ENCODE assay signal across 8 mouse cellular contexts in the genomic region with DNA sequence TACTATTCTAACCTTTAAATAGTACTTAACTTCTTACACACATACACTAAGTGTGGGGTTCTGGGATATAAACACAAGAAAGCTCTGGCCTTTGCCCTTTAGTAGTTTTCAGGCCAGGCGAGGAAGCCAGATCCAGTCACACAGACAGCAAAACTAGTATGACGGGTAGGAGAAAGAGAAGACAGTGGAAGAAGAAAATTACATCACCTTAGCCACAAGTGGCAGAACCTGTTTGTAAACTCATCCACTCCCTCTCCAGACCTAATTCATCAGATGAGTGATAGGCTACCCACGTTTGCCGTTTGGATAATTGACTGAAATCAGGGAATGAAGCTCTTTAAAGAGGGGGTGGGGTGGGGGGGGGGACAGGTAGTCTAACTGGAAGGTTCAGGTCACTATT. TPM values are rescaled to one million over a fixed set of nuclear protein-coding genes. Genes with fewer than 3 reads are reported as not detected.
DNase-seq lines count a peak whose midpoint lies in the region; ATAC-seq and TF ChIP-seq lines count a peak whose summit lies in the region.

No protein-coding gene starts in this region.

- H3K9ac ChIP-seq in CH12.LX (ENCODE audit: insufficient read depth, low read depth): peak overlapping the region; percentile 99; the same call in 1 of the 2 replicates
- H3K9ac ChIP-seq in liver, embryonic 16.5 days (ENCODE audit: low read depth, low read length): peak overlapping the region; percentile 93

- WGBS in liver, embryonic 16.5 days (ENCODE audit: insufficient replicate concordance): 10% methylated on average over 4 of the region's 4 CpGs

- H3K27ac ChIP-seq in CH12.LX (ENCODE audit: insufficient read depth, low read depth): 0 out of 2 replicates have a peak overlapping the region, but pooled peaks have one; percentile 4
- H3K27ac ChIP-seq in liver, embryonic 16.5 days (ENCODE audit: low read length): peak overlapping the region; percentile 67

- H3K4me2 ChIP-seq in CH12.LX (ENCODE audit: insufficient read depth, low read depth, poor library complexity, severe bottlenecking): peak overlapping the region; percentile 98
- H3K4me2 ChIP-seq in liver, embryonic 16.5 days (ENCODE audit: low read depth, low read length): peak overlapping the region; percentile 83

- no peak for TF ChIP-seq POLR2A in CH12.LX (IDR thresholded peaks at IDR 0.05; ENCODE audit: low read depth, low read length)

- TF ChIP-seq CTCF in CH12.LX (conservative IDR thresholded peaks at IDR 0.05 in 1 of 2, IDR thresholded peaks at IDR 0.05 in 1 of 2; ENCODE audit: low read depth in 2 of 2, low read length in 2 of 2): no peak

- TF ChIP-seq EP300 in CH12.LX (IDR thresholded peaks at IDR 0.05; ENCODE audit: low read length): no peak

- H3K79me2 ChIP-seq in CH12.LX (replicated peaks; ENCODE audit: control insufficient read depth, extremely low read depth, insufficient read depth, poor library complexity, severe bottlenecking): peaks cover 39% of the 10 kb centered on the region

- peaks cover 5 to 44% of the 10 kb centered on the region in 2 experiments for H3K4me1 ChIP-seq in CH12.LX (ENCODE audit: control insufficient read depth in 1 of 2, insufficient read depth in 2 of 2)
- H3K4me1 ChIP-seq in liver, embryonic 16.5 days (ENCODE audit: control insufficient read depth, low read depth, low read length): peaks cover 11% of the 10 kb centered on the region

- no peak for TF ChIP-seq RAD21 in CH12.LX (IDR thresholded peaks at IDR 0.05; ENCODE audit: low read depth, low read length)

- H3K27me3 ChIP-seq in CH12.LX (replicated peaks): no peaks in the 10 kb centered on the region
- no peaks in the 10 kb centered on the region for H3K27me3 ChIP-seq in liver, embryonic 16.5 days (ENCODE audit: control insufficient read depth, insufficient read depth, low read depth, low read length)

- H3K9me3 ChIP-seq in CH12.LX (replicated peaks; ENCODE audit: low read length): peaks cover under 1% of the 10 kb centered on the region
- H3K9me3 ChIP-seq in liver, embryonic 16.5 days (replicated peaks; ENCODE audit: control insufficient read depth, low read length): no peaks in the 10 kb centered on the region

- peak overlapping the region; percentile 72 to 89 (median 86) for H3K4me3 ChIP-seq in CH12.LX (replicated peaks in 1 of 3; ENCODE audit: low read depth in 2 of 3, low read length in 2 of 3, poor library complexity in 1 of 3)
- peak overlapping the region; percentile 77 for H3K4me3 ChIP-seq in liver, embryonic 16.5 days (ENCODE audit: low read depth, low read length)

- ATAC-seq in liver, embryonic 16.5 days (ENCODE audit: low read depth): no peak
- ATAC-seq in monocyte, adult 5-6 weeks (replicated peaks; ENCODE audit: insufficient number of reproducible peaks, low FRiP score, low TSS enrichment, poor library complexity, severe bottlenecking): no peak

- peaks cover 0 to 27% of the 10 kb centered on the region in 2 experiments for H3K36me3 ChIP-seq in CH12.LX (replicated peaks in 1 of 2; ENCODE audit: control insufficient read depth in 1 of 2, insufficient read depth in 1 of 2, low read length in 1 of 2)
- H3K36me3 ChIP-seq in liver, embryonic 16.5 days (ENCODE audit: control insufficient read depth, insufficient read depth): peaks cover 2% of the 10 kb centered on the region; the same call in 1 of the 2 replicates

- in situ Hi-C loops in CH12.LX (cut with MboI; ENCODE audit: low pct_ligation_motif_present, low pct_unique_long_range_greater_than_20kb, low sequenced_read_pairs): loop anchor here (5.0 kb wide), 1 partner anchor 60 kb away; no protein-coding TSS in a partner anchor

- dilution Hi-C loops in CH12.LX (cut with MboI; ENCODE audit: extremely low pct_ligation_motif_present, extremely low pct_unique_long_range_greater_than_20kb, low sequenced_read_pairs): no loop called here

- DNase-seq in heart, adult 11 months: peak; percentile 12
- DNase-seq in heart, adult 9 months (ENCODE audit: low spot score in 2 of 2): no peak
- peak; percentile 30 for DNase-seq in CH12.LX (ENCODE audit: extremely low read depth)
- peak; percentile 72 for DNase-seq in gonadal fat pad, adult 2 months (ENCODE audit: low read depth)
- DNase-seq in right cerebral cortex, adult 2 months (ENCODE audit: low spot score in 2 of 2): no peak
- DNase-seq in cerebellum, adult 9-11 months: no peak

TF ChIP-seq in CH12.LX, 34 proteins besides CTCF, POLR2A, EP300 and RAD21:
- no peak for TF ChIP-seq ETS1 (conservative IDR thresholded peaks at IDR 0.05; ENCODE audit: low read depth, low read length)
- no peak for TF ChIP-seq POLR2AphosphoS2 (IDR thresholded peaks at IDR 0.05; ENCODE audit: low read depth, low read length)
- TF ChIP-seq TCF12 (IDR thresholded peaks at IDR 0.05; ENCODE audit: low read depth, low read length): no peak
- TF ChIP-seq RCOR1 (conservative IDR thresholded peaks at IDR 0.05; ENCODE audit: low read depth, low read length): no peak
- TF ChIP-seq USF1 (IDR thresholded peaks at IDR 0.05; ENCODE audit: low read depth, low read length): no peak
- TF ChIP-seq CHD2 (IDR thresholded peaks at IDR 0.05; ENCODE audit: low read length): no peak
- no peak for TF ChIP-seq ELF1 (IDR thresholded peaks at IDR 0.05; ENCODE audit: low read depth, low read length)
- no peak for TF ChIP-seq SIN3A (IDR thresholded peaks at IDR 0.05; ENCODE audit: low read length)
- no peak for TF ChIP-seq NRF1 (IDR thresholded peaks at IDR 0.05; ENCODE audit: low read depth, low read length)
- no peak for TF ChIP-seq MAFK (IDR thresholded peaks at IDR 0.05; ENCODE audit: insufficient replicate concordance, low read length)
- TF ChIP-seq SMC3 (IDR thresholded peaks at IDR 0.05; ENCODE audit: low read depth, low read length): no peak
- no peak for TF ChIP-seq CHD1 (IDR thresholded peaks at IDR 0.05; ENCODE audit: low read depth, low read length)
- no peak for TF ChIP-seq NELFE (IDR thresholded peaks at IDR 0.05; ENCODE audit: low read depth, low read length)
- no peak for TF ChIP-seq MYC (IDR thresholded peaks at IDR 0.05; ENCODE audit: low read depth, low read length)
- TF ChIP-seq MAX (IDR thresholded peaks at IDR 0.05; ENCODE audit: low read length): no peak
TF ChIP-seq in CH12.LX: peak in this region for 0.

RNA-seq across cellular contexts. Expression of a gene that starts 0.5 kb away (rescaled TPM):
- total RNA-seq in CH12.LX (2012; rRNA removed) (23.8 and 29.6 TPM in 2 replicates), CH12.LX (2014; rRNA removed) (21.1 and 23.5 TPM in 2 replicates)
- polyA plus RNA-seq in CH12.LX (2012; ENCODE audit: insufficient read length, low read depth): 37.9 and 39.2 TPM in 2 replicates
- 24.0 and 24.4 TPM in 2 replicates for polyA plus RNA-seq in gonadal fat pad, adult 2 months (2012; rRNA removed)
- polyA plus RNA-seq in liver, embryonic 16.5 days (2015; fragmentation: Nextera tagmentation; extraction: Ambion mirVana): 21.1 and 22.7 TPM in 2 replicates
- total RNA-seq in monocyte, adult 5-6 weeks (2017): 2.6 to 3.4 TPM (median 3.3 TPM) in 3 replicates

RNA-seq across cellular contexts. Expression of a gene that starts 1.7 kb away (rescaled TPM):
- 14.9 and 17.1 TPM in 2 replicates for total RNA-seq in CH12.LX (2012; rRNA removed)
- 21.7 and 23.3 TPM in 2 replicates for total RNA-seq in CH12.LX (2014; rRNA removed)
- 32.3 and 38.5 TPM in 2 replicates for polyA plus RNA-seq in CH12.LX (2012; ENCODE audit: insufficient read length, low read depth)
- 10.8 and 13.5 TPM in 2 replicates for polyA plus RNA-seq in gonadal fat pad, adult 2 months (2012; rRNA removed)
- polyA plus RNA-seq in liver, embryonic 16.5 days (2015; fragmentation: Nextera tagmentation; extraction: Ambion mirVana): 12.5 and 12.9 TPM in 2 replicates
- 39.4 to 66.2 TPM (median 59.8 TPM) in 3 replicates for total RNA-seq in monocyte, adult 5-6 weeks (2017)

Comparison
In these comparisons a context has a peak if more than half of its experiments do, and no peak if none do; other contexts are left out.
1. DNase-seq: peak in heart, adult 11 months (single experiment), CH12.LX (single experiment) and gonadal fat pad, adult 2 months (single experiment); none in heart, adult 9 months (0 of 2), right cerebral cortex, adult 2 months (0 of 2) and cerebellum, adult 9-11 months (single experiment).